Comparison of ENCODE assay signal across 9 mouse cellular contexts in the genomic region with DNA sequence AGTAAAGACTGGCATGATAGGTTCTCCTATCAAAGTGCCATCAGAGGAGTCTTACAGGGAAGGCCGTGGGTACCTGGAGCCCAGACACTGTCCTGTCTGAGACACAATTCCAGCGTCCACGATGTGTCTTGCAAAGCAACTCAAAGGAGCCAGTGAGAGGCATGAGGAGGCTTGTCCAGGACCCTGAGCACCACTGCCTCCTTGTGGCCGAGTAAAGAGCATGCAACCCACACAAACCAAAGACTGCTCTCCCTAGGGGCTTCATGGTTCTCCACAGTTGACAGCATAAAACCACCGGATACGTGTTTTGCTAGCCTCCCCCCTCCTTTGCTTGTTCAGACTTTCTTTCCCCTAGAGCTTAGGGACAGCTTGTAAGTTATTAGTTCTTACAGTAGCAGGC. TPM values are rescaled to one million over a fixed set of nuclear protein-coding genes. Genes with fewer than 3 reads are reported as not detected.
DNase-seq lines count a peak whose midpoint lies in the region; ATAC-seq and TF ChIP-seq lines count a peak whose summit lies in the region.
"Had no signal": no experiment of that assay in that cellular context is flagged by ENCODE, and none has a peak within 500 bp of the region (broad histone marks: within the 10 kb centered on the region; RNA-seq: fewer than 3 reads in every experiment).

No protein-coding gene starts in this region.

- no peak for ATAC-seq in lung, embryonic 14.5 days (ENCODE audit: insufficient read depth)

- TF ChIP-seq CTCF in lung, embryonic 14.5 days (IDR thresholded peaks at IDR 0.05; ENCODE audit: low read depth): peak; percentile 74

- H3K4me1 ChIP-seq in embryonic facial prominence, embryonic 10.5 days: peaks cover 9% of the 10 kb centered on the region
- no peaks in the 10 kb centered on the region for H3K4me1 ChIP-seq in lung, embryonic 14.5 days (ENCODE audit: insufficient read depth)

- H3K27ac ChIP-seq in embryonic facial prominence, embryonic 10.5 days (replicated peaks): no peak overlapping the region
- no peak overlapping the region for H3K27ac ChIP-seq in lung, embryonic 14.5 days (ENCODE audit: low read depth)
- H3K27ac ChIP-seq: lung, embryonic 15.5 days had no signal

- no peak overlapping the region for H3K4me2 ChIP-seq in lung, embryonic 14.5 days
- H3K4me2 ChIP-seq: lung, embryonic 15.5 days had no signal

- H3K36me3 ChIP-seq in embryonic facial prominence, embryonic 10.5 days (replicated peaks): no peaks in the 10 kb centered on the region
- H3K36me3 ChIP-seq in lung, embryonic 14.5 days (ENCODE audit: insufficient read depth): no peaks in the 10 kb centered on the region
- H3K36me3 ChIP-seq: lung, embryonic 15.5 days had no signal

- no peak overlapping the region for H3K9ac ChIP-seq in lung, embryonic 14.5 days
- H3K9ac ChIP-seq: lung, embryonic 15.5 days had no signal

- no peak overlapping the region for H3K4me3 ChIP-seq in embryonic facial prominence, embryonic 10.5 days
- H3K4me3 ChIP-seq in lung, embryonic 14.5 days (ENCODE audit: low read depth, low read length): no peak overlapping the region
- H3K4me3 ChIP-seq: lung, embryonic 15.5 days had no signal

- H3K9me3 ChIP-seq in embryonic facial prominence, embryonic 10.5 days: no peaks in the 10 kb centered on the region
- no peaks in the 10 kb centered on the region for H3K9me3 ChIP-seq in lung, embryonic 14.5 days (ENCODE audit: low read depth, low read length)
- H3K9me3 ChIP-seq: lung, embryonic 15.5 days had no signal

- 42% methylated on average over 6 of the region's 6 CpGs for WGBS in embryonic facial prominence, embryonic 10.5 days
- WGBS in lung, embryonic 14.5 days: 37% methylated on average over 6 of the region's 6 CpGs

- intact Hi-C loops in heart, postnatal 25 days (cut with DNase I): loop anchor here (1.0 kb wide), 1 partner anchor 60 kb away; no protein-coding TSS in a partner anchor

- H3K27me3 ChIP-seq in embryonic facial prominence, embryonic 10.5 days (replicated peaks; ENCODE audit: low read depth, poor library complexity, severe bottlenecking): no peaks in the 10 kb centered on the region
- H3K27me3 ChIP-seq in lung, embryonic 14.5 days (ENCODE audit: insufficient read depth, low read length): no peaks in the 10 kb centered on the region
- H3K27me3 ChIP-seq: lung, embryonic 15.5 days had no signal

- DNase-seq in heart, adult 18-20 months: peak; percentile 58 to 74
- DNase-seq in heart, postnatal 25 days (ENCODE audit: low spot score): no peak
- peak; percentile 49 for DNase-seq in urinary bladder, postnatal 14 days (ENCODE audit: low spot score)
- no peak for DNase-seq in urinary bladder, adult 18-20 months (ENCODE audit: low spot score in 2 of 2)
- DNase-seq in embryonic facial prominence, embryonic 10.5 days (ENCODE audit: low spot score): peak; percentile 59
- peak; percentile 56 for DNase-seq in lung, embryonic 14.5 days
- DNase-seq in spleen, postnatal 4 days (ENCODE audit: low spot score in 2 of 2): peak; percentile 57 to 85
- no peak for DNase-seq in yolk sac, embryonic 10.5 days (ENCODE audit: low spot score)

RNA-seq across cellular contexts. Expression of a gene that starts 39.2 kb away (rescaled TPM):
- 100 to 1,000 TPM in 1 of 2 experiments, 10 to 100 TPM in 1; 97.6 to 122 TPM for total RNA-seq in heart, adult 18-20 months (2021)
- total RNA-seq in heart, postnatal 25 days (2021): 100 to 1,000 TPM; 120 to 150 TPM
- 5.6 and 7.4 TPM in 2 replicates for polyA plus RNA-seq in embryonic facial prominence, embryonic 10.5 days (2016; fragmentation: Nextera tagmentation; extraction: Ambion mirVana)
- 5.5 and 5.7 TPM in 2 replicates for polyA plus RNA-seq in lung, embryonic 14.5 days (2014; fragmentation: Nextera tagmentation; extraction: Ambion mirVana)

Comparison
In these comparisons a context has a peak if more than half of its experiments do, and no peak if none do; other contexts are left out.
1. DNase-seq: peak in heart, adult 18-20 months (2 of 2), urinary bladder, postnatal 14 days (single experiment), embryonic facial prominence, embryonic 10.5 days (single experiment), lung, embryonic 14.5 days (single experiment) and spleen, postnatal 4 days (2 of 2); none in heart, postnatal 25 days (single experiment), urinary bladder, adult 18-20 months (0 of 2) and yolk sac, embryonic 10.5 days (single experiment).